Mouse (Mus musculus): Measurements from ENCODE around the gene Rnf141.

- TF ChIP-seq EP300 (IDR thresholded peaks at IDR 0.05) (no peak), CTCF (IDR thresholded peaks at IDR 0.05) (no peak)
Observed at GRCm38 (mm10) chr7:110780520-110780919, 63.7 kb downstream of the Rnf141 start.
